Comparison of ENCODE assay signal across 15 mouse cellular contexts in the genomic region with DNA sequence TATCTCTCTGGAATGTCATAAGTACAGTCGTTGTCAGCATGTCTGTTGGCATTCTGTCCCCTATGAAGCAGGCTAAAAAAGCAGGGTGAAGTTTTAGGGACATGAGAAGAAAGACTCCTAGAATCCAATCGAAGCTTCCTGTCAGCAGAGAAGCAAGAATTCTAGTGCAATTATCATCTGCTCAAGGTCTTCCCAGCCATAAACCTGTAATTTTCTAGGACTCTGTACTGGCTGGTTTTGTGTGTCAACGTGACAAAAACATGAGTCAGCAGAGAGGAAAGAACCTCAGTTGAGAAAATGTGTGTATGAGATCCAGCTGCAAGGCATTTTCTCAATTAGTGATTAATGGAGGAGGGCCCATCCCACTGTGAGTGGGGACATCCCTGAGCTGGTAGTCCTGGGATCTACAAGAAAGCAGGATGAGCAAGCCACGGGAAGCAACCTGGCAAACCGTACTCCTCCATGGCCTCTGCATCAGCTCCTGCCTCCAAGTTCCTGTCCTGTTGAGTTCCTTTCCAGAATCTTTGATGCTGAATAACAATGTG.
"Had no signal": no experiment of that assay in that cellular context is flagged by ENCODE, and none has a peak within 500 bp of the region (broad histone marks: within the 10 kb centered on the region; RNA-seq: fewer than 3 reads in every experiment).

No protein-coding gene starts in this region.

- ATAC-seq: midbrain, embryonic 13.5 days; midbrain, embryonic 15.5 days had no signal

- H3K9ac ChIP-seq: lung, embryonic 14.5 days; midbrain, embryonic 13.5 days; midbrain, embryonic 15.5 days; neural tube, embryonic 12.5 days had no signal

- H3K36me3 ChIP-seq: midbrain, embryonic 13.5 days; midbrain, embryonic 15.5 days; neural tube, embryonic 12.5 days had no signal

- H3K4me1 ChIP-seq: midbrain, embryonic 13.5 days; midbrain, embryonic 15.5 days; neural tube, embryonic 12.5 days had no signal

- H3K27me3 ChIP-seq: midbrain, embryonic 13.5 days; midbrain, embryonic 15.5 days; neural tube, embryonic 12.5 days had no signal

- DNase-seq: lung, adult 18-20 months; lung, embryonic 14.5 days; lung, postnatal 10 days; lung, postnatal 36 days; right cerebral cortex, postnatal 14 days; spleen, adult 18-20 months; thymus, adult 18-20 months; thymus, postnatal 14 days; thymus, postnatal 36 days had no signal

- H3K4me3 ChIP-seq: megakaryocyte, embryonic 14.5 days; midbrain, embryonic 13.5 days; midbrain, embryonic 15.5 days; neural tube, embryonic 12.5 days had no signal

- H3K4me2 ChIP-seq: lung, embryonic 14.5 days; midbrain, embryonic 11.5 days; midbrain, embryonic 13.5 days; midbrain, embryonic 15.5 days; neural tube, embryonic 12.5 days had no signal

- H3K9me3 ChIP-seq: megakaryocyte, embryonic 14.5 days; midbrain, embryonic 13.5 days; midbrain, embryonic 15.5 days; neural tube, embryonic 12.5 days had no signal

- H3K27ac ChIP-seq: macrophage; midbrain, embryonic 13.5 days; midbrain, embryonic 15.5 days; neural tube, embryonic 12.5 days had no signal
